Mouse (Mus musculus): ENCODE measurements around the gene Plod3.

Gene Plod3

DNA sequence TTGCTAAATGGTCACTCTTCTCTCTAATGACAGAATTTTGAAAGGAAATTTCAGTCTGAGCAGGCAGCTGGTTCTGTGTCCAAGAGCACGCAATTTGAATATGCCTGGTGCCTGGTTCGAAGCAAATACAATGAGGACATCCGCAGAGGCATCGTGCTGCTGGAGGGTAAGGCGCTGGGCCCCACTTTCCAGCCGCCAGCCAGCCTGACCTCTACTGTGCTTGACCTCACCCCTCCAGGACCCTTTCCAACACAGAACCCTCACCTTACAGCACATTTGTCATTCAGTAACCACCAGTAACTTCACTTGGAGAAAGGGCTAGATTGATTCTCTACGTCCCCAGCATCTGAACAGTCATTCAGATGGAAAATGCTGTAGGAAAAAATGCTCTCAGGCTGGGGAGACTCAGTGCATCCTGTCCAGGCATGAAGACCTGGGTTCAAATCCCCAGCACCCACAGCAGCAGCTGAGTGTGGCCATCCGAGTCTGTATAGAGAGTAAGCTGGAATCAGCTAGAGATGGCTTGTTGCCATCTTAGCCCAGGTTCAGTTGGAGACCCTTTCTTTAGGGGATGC is 23.8 kb upstream of the Plod3 start:
- no peak for DNase-seq (ENCODE audit: extremely low spot score, low spot score)

DNA sequence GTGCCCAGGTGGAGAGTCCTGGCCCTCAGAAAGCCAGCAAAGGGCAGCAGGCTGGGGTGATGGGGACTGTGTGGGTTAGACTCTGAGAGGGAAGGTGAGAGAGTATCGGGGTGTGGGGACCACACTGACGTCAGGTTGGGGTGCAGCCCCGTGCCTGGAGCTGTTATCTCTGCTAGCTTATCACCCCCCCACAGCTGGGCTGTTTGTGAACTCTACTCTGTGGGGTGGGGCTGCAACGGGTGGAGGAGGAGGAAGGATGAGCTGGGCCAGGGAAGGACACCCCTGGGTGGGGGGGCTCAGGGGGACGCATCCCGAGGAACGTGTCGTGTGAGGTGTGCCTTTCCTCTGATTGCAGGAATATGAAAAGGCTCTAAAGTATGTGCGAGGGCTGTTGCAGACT is 21.6 kb upstream of the Plod3 start:
- no peak for DNase-seq (ENCODE audit: extremely low spot score, low spot score)

DNA sequence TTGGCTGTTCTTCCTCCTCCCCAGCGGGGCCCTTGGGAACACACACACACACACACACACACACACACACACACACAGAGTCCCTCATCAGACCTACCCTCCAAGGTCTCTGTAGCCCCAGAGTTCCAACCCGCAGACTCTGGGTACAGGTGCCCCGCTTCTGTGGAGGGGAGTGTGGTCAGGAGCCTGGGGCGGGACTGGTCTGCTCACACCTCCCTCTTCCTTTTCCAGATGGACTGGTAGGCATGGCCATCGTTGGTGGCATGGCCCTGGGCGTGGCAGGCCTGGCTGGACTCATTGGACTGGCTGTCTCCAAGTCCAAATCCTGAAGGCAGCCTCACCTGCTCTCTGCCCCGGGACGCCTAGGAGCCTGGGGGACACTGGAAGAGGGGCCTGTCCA is 21.1 kb upstream of the Plod3 start:
- DNase-seq (ENCODE audit: extremely low spot score, low spot score), result no peak

DNA sequence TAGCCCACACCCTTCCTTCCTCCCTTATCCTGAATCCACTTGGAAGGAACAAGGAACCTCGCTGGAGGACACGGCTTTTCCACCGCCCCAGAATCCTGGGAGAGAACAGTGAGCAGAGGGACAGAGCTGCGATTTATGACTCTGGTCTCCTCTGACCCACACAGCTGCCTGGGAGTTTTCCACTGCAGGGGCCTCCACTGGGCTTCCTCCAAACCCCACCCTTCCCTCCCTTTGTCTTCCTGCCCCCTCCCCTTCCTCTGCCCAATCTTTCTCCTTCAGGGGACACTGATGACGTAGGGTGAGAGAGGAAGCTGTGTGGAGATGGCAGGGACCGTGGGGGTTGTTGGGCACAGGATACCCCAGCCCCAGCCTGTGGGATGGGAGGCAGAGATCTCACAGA is 20.5 kb upstream of the Plod3 start, which contains the start of gene Cldn15:
Cldn15 (plus strand) TSS at position 286 of the 400 bp plus-strand sequence.
- DNase-seq (ENCODE audit: extremely low spot score, low spot score), result no peak

GRCm38 (mm10) chr5:136966861-136967455 is 19.9 kb upstream of the Plod3 start:
- no peak for DNase-seq (ENCODE audit: extremely low spot score, low spot score)

DNA sequence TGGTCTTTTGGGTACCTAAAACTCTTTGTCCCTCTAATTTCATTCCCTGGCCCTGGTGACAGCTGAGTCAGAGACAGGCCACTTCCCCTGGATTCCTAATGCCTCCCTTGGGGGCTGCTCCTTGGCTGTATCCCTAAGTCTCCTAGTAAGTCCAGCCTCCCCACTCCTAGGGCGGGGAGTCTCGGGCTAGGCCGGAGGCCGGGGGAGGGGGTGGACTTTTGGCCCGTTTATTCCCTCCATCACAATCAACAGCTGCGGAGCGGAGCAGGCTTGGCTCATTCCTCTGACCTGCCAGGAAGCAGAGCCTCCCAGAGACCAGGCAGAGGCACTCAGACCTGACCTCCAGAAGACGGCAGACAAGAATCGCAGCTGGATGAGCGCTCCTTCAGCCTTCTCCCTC is 19.2 kb upstream of the Plod3 start:
- DNase-seq (ENCODE audit: extremely low spot score, low spot score), result no peak

DNA sequence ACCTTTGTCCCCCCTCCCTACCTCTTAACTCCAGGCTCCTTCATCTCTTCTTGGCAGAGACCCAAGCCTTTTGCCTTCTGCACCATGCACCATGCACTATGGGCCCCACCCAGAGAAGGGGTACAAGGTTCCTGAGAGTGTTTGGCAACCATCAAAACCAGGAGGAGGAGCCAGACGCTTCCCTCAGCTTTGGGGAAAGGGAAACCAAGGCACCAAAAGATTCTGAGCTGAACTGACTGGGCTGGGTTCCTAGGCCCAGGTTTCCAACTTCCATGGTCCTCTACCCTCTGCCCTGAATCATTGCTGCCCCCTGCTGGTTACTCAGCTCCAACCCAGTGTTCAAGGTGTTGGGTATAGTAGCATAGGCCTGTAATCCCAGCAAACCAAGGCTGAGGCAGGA is 16.1 kb upstream of the Plod3 start:
- DNase-seq (ENCODE audit: extremely low spot score, low spot score), result peak; percentile 40

DNA sequence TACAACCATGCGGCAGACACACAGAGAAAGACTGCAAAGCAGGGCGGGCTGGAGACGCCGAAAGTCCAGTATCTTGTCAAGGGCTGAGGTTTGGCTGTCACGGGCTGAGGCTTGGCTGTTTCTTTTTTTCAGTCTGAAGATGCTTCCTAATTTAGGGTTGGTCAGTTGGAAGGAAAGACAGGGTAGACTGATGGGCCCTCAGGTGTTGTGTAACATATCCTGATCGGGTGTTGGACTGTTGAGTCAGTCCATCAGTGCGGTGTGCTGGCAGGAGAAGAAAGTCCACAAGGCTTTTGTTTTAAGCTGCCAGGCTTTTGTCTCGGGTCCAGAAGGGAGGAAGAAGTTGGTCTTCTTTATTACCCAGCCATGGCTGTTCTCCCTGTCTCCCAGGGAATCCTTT is 13.1 kb upstream of the Plod3 start:
- DNase-seq (ENCODE audit: extremely low spot score, low spot score), result no peak

GRCm38 (mm10) chr5:136977769-136978168 is 9.1 kb upstream of the Plod3 start:
- DNase-seq (ENCODE audit: extremely low spot score, low spot score), result no peak

- no peak for DNase-seq (ENCODE audit: extremely low spot score, low spot score)
Observed at GRCm38 (mm10) chr5:136979762-136980161, 7.1 kb upstream of the Plod3 start.

- DNase-seq (ENCODE audit: extremely low spot score, low spot score), result no peak
Observed at GRCm38 (mm10) chr5:136980974-136981373, 5.8 kb upstream of the Plod3 start.

GRCm38 (mm10) chr5:136982338-136982930 is 4.4 kb upstream of the Plod3 start:
- peak; percentile 46 for DNase-seq (ENCODE audit: extremely low spot score, low spot score)

DNA sequence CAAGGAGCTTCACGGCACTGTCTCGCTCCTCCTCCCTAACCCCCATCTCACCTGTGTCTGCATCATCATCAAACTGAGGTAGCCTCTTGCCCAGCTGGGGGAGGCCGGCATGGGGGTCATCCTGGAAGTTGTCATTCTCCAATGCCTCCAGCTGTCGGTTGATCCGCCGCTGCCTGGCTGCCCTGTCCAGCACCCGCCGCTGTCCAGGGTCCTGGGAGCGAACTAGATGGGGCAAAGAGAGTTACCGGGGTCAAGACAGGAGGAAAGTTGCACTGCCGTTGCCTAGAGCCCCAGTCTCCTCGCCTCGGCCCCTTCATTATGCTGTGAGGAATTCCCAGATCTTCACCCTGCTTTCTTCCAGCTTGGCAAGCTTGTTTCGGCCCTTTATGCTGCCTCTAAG is 2.0 kb upstream of the Plod3 start:
- DNase-seq (ENCODE audit: extremely low spot score, low spot score), result no peak

DNA sequence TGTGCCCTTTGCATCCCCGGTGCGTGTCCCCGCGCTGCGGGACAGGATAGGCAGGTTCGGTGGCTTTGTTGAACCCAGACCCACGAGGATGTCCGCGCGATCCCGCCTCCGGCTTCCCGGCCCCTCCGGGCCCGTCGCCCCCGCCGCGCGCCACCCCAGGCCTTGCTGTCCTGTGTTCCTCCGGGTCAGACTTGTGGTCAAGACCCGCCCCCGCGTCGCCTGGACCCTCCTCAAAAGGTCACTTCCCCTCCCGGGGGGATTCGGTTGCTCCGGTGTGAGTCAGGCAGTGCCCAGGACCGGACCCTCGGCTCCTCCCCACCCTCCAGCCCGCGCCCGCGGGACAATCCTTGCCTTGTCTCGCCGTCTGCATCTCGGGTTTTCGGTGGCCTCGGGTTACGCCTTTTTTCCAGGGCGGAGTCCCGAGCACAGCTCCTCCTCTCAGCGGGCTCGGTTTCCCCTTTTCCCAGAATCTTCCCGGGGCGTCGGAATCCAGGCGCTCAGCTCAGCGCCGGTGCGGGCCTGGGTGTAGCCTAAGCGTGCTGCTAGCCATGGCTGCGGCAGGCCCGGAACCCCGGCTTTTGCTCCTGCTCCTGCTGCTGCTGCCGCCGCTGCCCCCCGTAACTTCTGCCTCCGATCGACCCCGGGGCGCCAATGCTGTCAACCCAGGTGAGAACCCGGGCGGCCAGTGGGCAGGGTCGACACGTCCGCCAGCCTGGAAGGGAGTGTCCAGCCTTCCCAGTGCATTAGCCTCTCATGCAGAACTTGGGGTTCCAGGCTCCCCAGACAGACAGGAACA is 517 bp downstream of the Plod3 start:
- peak; percentile 88 for DNase-seq (ENCODE audit: extremely low spot score, low spot score)

DNA sequence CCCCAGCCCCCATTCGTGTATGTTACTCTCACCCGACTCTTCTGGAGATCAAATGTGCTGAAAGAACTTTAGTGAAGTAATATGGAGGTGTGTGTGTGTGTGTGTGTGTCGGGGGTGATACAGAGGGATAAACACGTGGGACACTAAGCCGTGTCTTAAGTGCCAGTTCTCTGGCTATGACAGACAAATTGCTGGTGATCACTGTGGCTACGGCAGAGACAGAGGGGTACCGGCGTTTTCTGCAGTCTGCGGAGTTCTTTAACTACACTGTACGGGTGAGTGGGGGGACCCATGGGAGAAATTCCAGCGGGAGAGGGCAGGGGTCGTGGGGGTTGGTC is 1.1 kb downstream of the Plod3 start, which contains the start of gene Znhit1:
Znhit1 (minus strand) TSS at position 88 of the 338 bp plus-strand sequence.
- DNase-seq (ENCODE audit: extremely low spot score, low spot score), result peak; percentile 27

DNA sequence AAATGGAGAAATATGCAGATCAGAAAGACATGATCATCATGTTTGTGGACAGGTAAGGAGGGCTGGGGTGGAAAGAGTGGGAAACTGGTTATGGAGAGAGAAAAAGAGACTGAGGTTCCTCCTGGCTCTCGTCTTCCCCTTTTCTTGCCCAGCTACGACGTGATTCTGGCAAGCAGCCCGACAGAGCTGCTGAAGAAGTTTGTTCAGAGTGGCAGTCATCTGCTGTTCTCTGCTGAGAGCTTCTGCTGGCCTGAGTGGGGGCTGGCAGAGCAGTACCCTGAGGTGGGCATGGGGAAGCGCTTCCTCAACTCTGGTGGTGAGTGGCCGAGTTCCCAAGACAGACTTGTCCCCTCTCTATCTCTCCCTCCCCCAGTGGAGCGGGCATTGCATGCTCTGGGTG is 1.6 kb downstream of the Plod3 start:
- DNase-seq (ENCODE audit: extremely low spot score, low spot score), result no peak

DNA sequence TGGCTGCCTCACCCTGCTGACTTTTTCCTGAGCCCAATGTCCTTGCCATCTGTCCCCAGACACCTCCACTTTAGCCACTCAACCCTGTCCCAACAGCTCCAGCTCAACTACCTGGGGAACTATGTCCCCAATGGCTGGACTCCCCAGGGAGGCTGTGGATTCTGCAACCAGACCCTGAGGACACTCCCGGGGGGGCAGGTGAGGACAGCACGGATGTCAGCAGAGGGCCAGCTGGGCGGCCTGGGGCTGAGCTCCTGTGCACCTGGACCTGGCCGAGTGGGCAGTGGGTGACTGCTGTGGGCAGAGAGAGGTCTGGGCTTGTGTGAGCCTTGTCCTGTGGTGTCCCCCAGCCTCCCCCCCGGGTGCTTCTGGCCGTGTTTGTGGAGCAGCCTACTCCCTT is 3.0 kb downstream of the Plod3 start:
- no peak for DNase-seq (ENCODE audit: extremely low spot score, low spot score)

GRCm38 (mm10) chr5:136999449-136999848 is 12.6 kb downstream of the Plod3 start:
- DNase-seq (ENCODE audit: extremely low spot score, low spot score), result no peak

GRCm38 (mm10) chr5:137000612-137001011 is 13.8 kb downstream of the Plod3 start:
- DNase-seq (ENCODE audit: extremely low spot score, low spot score), result no peak

DNA sequence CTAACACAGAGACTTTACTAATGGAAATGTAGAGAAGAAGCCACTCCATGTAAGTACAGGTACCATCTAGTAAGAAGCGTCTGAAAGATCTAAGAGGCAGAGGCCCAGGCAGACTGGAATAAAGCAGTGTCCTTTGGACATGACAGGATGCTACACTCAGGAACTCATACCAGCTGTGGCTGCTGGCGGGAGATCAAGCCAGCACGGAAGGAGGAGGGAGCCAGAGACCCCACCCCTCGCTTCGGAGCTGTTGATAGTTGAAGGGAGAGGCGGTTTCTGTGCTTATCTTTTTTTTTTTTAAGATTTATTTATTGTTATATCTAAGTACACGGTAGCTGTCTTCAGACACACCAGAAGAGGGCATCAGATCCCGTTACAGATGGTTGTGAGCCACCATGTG is 20.5 kb downstream of the Plod3 start:
- no peak for DNase-seq (ENCODE audit: extremely low spot score, low spot score)

GRCm38 (mm10) chr5:137009988-137010387 is 23.2 kb downstream of the Plod3 start:
- peak; percentile 61 for DNase-seq (ENCODE audit: extremely low spot score, low spot score)

- DNase-seq (ENCODE audit: extremely low spot score, low spot score), result no peak
Observed at GRCm38 (mm10) chr5:137012401-137012950, 25.7 kb downstream of the Plod3 start.
